Mouse (Mus musculus) embryonic facial prominence, embryonic 15.5 days (tissue): ENCODE data around the gene Tmem182. TPM values are rescaled to one million over a fixed set of nuclear protein-coding genes. Genes with fewer than 3 reads are reported as not detected.

ENCODE experiments used
- ATAC-seq: fragments of 200-750 bp; cut with Nextera tagmentation; 2 replicates; pipeline ENCODE4 v1.8.0; 2017; ENCODE audit warnings: low read depth, moderate TSS enrichment; ENCODE audit not compliant: insufficient number of reproducible peaks, low FRiP score, low TSS enrichment
- H3K27ac ChIP-seq: fragments of 300-500 bp; sonication (generic); replicated peaks from 2 replicates; pipeline ENCODE4 v1.5.1; 2015; ENCODE audit warnings: mild to moderate bottlenecking, inconsistent platforms
- H3K27me3 ChIP-seq: fragments of 300-500 bp; sonication (generic); 2 replicates; pipeline ENCODE4 v1.6.1; 2015; ENCODE audit warnings: inconsistent platforms
- H3K36me3 ChIP-seq: fragments of 300-500 bp; sonication (generic); 2 replicates; pipeline ENCODE4 v1.6.1; 2015; ENCODE audit warnings: mild to moderate bottlenecking, inconsistent platforms
- H3K4me1 ChIP-seq: fragments of 300-500 bp; sonication (generic); 2 replicates; pipeline ENCODE4 v1.6.1; 2015; ENCODE audit warnings: inconsistent platforms
- H3K4me2 ChIP-seq: fragments of 300-500 bp; sonication (generic); replicated peaks from 2 replicates; pipeline ENCODE4 v1.6.1; 2015; ENCODE audit warnings: mild to moderate bottlenecking, inconsistent platforms
- H3K4me3 ChIP-seq: fragments of 300-500 bp; sonication (generic); replicated peaks from 2 replicates; pipeline ENCODE4 v1.5.1; 2015; ENCODE audit warnings: mild to moderate bottlenecking, inconsistent platforms
- H3K9ac ChIP-seq: fragments of 300-500 bp; sonication (generic); 2 replicates; pipeline ENCODE4 v1.6.1; 2015; ENCODE audit warnings: inconsistent platforms
- H3K9me3 ChIP-seq: fragments of 300-500 bp; sonication (generic); replicated peaks from 2 replicates; pipeline ENCODE4 v1.6.1; 2016; ENCODE audit warnings: inconsistent platforms
- WGBS: fragments of 180-500 bp; shearing (Covaris S2); methylation state at CpG from one replicate; pipeline ENCODE4 v1.1.7; 2015; 5-methylcytosine and 5-hydroxymethylcytosine counted together
- polyA plus RNA-seq: library from polyadenylated mRNA; unstranded; fragments of >200 nt; fragmentation: Nextera tagmentation; extraction: Ambion mirVana; gene quantifications from 2 replicates; pipeline ENCODE4 v1.2.1, GENCODE M21; 2015

The Tmem182 gene
- polyA plus RNA-seq, 1 experiment from 2014 or later, result 3.6 TPM

DNA sequence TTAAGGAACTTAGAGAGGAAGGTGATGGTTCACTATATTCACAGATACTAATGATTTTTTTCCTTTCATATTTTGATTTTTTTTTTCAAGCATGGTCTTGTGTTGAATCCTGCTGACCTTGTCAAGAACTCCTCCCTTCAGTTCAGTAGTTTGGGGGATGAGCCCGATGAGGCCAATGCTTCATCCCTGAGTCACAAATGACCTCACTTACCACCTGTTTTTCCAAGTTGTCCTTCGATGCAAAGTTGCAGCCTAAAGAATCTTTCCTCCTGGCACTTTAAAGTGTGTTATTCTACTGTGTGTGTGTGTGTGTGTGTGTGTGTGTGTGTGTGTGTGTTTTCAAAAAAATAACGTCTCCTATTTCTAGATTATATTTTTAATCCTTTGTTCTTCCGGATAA, 30.1 kb downstream of the Tmem182 start:
- no peaks in the 10 kb centered on the region for H3K27me3 ChIP-seq
- H3K9me3 ChIP-seq, result no peaks in the 10 kb centered on the region
- H3K4me3 ChIP-seq, result no peak overlapping the region
- H3K36me3 ChIP-seq, result no peaks in the 10 kb centered on the region
- H3K4me1 ChIP-seq, result no peaks in the 10 kb centered on the region
- no peak overlapping the region for H3K9ac ChIP-seq
- no peak for ATAC-seq
- H3K27ac ChIP-seq, result no peak overlapping the region
- H3K4me2 ChIP-seq, result no peak overlapping the region
- WGBS, result 77% methylated on average over 4 of the region's 4 CpGs

DNA sequence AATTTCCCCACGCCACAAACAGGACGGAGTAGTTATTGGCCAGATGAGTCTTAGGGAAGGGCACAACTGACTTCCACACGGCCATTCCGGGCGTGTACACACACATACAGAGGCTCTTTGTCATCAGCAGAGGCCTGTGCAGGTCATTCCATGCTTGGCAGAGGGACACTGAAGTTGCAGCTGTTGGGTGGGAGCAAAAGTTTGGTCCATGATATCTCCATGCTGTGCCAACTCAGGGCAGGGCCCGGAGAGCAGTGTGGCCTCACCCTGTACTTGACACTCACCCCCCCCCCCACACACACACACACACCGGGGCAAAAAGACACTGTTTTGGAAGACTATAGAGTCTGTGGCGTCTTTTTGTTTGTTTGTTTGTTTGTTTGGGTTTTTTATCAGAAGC, 35.2 kb downstream of the Tmem182 start:
- no peak overlapping the region for H3K27ac ChIP-seq
- ATAC-seq, result 0 out of 2 replicates have a peak, but pooled peaks have one; percentile 54
- H3K36me3 ChIP-seq, result no peaks in the 10 kb centered on the region
- WGBS, result 73% methylated on average over 8 of the region's 8 CpGs
- no peaks in the 10 kb centered on the region for H3K9me3 ChIP-seq
- no peak overlapping the region for H3K4me3 ChIP-seq
- no peak overlapping the region for H3K9ac ChIP-seq
- H3K4me2 ChIP-seq, result no peak overlapping the region
- H3K27me3 ChIP-seq, result no peaks in the 10 kb centered on the region; the same call in 1 of the 2 replicates
- no peaks in the 10 kb centered on the region for H3K4me1 ChIP-seq

DNA sequence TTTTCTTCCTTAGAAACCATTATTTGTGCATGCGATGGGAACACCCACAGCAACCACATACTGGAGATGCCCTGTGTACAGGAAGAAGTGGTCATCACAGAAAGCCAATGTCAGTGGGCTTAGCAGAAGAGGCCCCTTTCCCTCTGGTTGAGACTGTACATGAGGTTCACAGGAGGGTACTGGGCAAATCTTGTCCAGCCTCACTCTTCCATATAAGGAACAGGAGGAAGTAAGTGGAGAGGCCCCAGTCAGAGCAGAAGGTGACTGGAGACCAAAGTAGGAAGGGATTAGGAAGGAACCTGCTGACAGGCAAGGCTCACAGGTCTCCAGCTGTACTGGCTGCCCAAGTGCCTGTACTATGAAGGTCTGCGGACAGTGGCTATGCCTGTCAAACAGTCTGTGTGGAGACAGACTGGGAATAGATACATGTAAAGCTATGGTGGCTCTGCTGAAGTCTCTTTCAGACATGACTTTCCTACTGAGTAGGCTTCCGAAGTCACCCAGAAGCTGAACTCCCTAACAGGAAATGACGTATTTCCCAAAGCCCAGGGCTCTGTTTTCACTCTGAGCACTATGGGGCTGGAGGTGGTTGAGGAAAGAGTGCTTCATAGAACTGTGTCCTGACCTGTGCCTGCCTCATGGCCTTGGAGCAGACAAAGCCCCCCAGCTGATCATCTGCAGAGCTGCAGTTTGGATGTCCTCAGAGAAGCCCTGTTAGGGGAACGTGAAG, 35.8 kb downstream of the Tmem182 start:
- no peaks in the 10 kb centered on the region for H3K4me1 ChIP-seq
- no peak for ATAC-seq
- no peaks in the 10 kb centered on the region for H3K9me3 ChIP-seq
- 72% methylated on average over 5 of the region's 5 CpGs for WGBS
- H3K36me3 ChIP-seq, result no peaks in the 10 kb centered on the region
- H3K4me2 ChIP-seq, result no peak overlapping the region
- H3K27me3 ChIP-seq, result no peaks in the 10 kb centered on the region; the same call in 1 of the 2 replicates
- H3K27ac ChIP-seq, result no peak overlapping the region
- H3K9ac ChIP-seq, result no peak overlapping the region
- no peak overlapping the region for H3K4me3 ChIP-seq

DNA sequence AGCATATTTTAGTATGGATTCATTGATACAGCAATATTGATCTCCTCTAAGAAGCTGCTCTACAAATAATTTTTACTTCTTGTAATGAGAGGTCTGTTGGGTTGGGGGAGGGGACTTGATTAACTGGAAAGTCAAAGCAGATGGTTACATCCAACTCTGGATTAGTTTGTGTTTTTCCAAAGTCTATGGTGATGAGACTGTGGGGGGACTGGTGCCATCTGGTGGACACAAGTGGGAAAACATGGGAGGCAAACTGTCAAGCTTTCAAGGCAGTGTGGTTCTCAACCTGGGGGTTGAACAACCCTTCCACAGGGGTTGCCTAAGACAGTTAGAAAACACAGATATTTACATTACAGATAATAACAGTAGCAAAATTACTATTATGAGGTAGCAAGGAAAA, 39.2 kb downstream of the Tmem182 start:
- H3K27me3 ChIP-seq, result no peaks in the 10 kb centered on the region; the same call in 1 of the 2 replicates
- no peak overlapping the region for H3K4me2 ChIP-seq
- no peaks in the 10 kb centered on the region for H3K9me3 ChIP-seq
- H3K9ac ChIP-seq, result no peak overlapping the region
- H3K4me3 ChIP-seq, result no peak overlapping the region
- H3K4me1 ChIP-seq, result no peaks in the 10 kb centered on the region
- no peak overlapping the region for H3K27ac ChIP-seq
- no peaks in the 10 kb centered on the region for H3K36me3 ChIP-seq
- no peak; the same call in 1 of the 2 replicates for ATAC-seq

DNA sequence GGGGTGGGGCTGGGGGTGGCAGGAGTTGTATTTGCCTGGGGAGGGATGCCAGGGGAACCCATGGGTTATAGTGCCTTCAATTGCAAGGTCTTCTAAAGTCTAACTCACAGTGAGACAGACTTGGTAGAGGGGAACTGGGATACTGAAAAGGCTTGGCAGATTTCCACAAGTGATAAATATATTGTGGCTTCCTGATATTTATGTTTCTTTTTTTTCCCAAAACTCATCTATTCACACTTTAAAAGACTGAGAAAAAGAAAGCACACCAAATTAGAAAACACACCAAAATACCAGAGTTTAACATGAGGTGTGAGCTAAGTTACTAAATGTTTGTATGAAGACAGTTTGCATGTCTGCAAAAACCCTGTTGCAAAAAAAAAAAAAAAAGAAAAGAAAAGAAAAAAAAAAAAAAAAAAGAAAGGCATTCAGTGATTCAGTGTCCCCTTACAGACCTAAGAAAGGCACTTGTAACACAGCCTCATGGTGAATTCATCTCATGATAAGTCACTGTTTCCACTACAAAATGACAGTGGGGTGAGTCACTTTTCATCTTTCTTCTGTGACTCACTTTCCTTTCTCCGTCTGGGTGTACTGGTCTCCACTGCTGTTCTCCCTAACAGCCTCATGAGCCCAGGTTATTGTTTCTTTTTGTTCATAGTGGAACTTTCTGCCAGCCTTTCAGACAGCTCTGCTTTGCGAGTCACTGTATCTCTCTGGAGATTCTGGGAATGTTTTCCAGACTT, 42.0 kb downstream of the Tmem182 start:
- Histone ChIP-seq H3K9ac (no peak overlapping the region), H3K9me3 (no peaks in the 10 kb centered on the region), H3K4me1 (no peaks in the 10 kb centered on the region), H3K4me3 (no peak overlapping the region), H3K36me3 (no peaks in the 10 kb centered on the region), H3K4me2 (no peak overlapping the region), H3K27ac (no peak overlapping the region), H3K27me3 (no peaks in the 10 kb centered on the region; the same call in 1 of the 2 replicates)
- no peak for ATAC-seq
- WGBS, result 29% methylated on average over 2 of the region's 2 CpGs

DNA sequence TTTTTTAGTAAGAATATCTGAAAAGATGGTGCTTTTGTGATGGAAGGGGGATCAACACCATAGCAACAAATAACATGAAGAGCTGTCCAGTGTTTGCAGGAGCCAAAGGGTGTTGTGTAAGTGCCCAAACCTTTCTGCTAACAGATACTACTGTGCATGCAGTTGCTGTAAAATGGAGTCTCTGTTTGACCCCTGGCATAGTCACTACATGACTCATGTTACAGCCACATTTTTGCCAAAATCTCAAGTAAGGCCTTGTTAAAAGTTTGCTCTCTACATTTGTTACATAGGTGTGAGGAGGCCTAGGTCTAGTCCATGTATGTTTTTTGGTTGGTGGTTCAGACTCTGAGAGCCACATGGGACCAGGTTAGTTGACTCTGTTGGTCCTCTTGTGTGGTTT, 45.9 kb downstream of the Tmem182 start:
- Histone ChIP-seq H3K36me3 (no peaks in the 10 kb centered on the region), H3K4me2 (no peak overlapping the region), H3K4me3 (no peak overlapping the region), H3K9me3 (no peaks in the 10 kb centered on the region), H3K9ac (no peak overlapping the region), H3K27me3 (no peaks in the 10 kb centered on the region), H3K27ac (no peak overlapping the region), H3K4me1 (no peaks in the 10 kb centered on the region)
- no peak for ATAC-seq

DNA sequence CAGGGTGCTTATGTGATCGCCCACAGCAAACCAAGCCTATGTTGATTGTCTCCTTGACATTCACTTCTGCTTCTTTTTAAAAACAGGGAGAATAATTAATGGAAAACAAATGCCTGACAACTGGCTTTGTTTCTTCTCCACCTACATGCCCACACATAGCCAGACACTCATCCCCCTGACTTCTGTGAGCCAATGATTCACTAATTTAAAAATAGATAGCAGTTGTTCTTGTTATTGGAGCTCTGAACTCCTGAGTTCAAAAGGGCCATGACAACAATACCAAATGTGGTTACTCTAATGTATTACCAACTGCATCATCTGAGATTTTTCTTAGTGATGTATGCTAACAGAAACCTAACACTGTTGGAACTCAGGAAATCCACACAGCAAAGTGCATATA, 49.9 kb downstream of the Tmem182 start:
- no peak overlapping the region for H3K4me3 ChIP-seq
- no peak overlapping the region for H3K27ac ChIP-seq
- H3K4me1 ChIP-seq, result no peaks in the 10 kb centered on the region
- H3K27me3 ChIP-seq, result no peaks in the 10 kb centered on the region
- H3K4me2 ChIP-seq, result no peak overlapping the region
- no peaks in the 10 kb centered on the region for H3K9me3 ChIP-seq
- 60% methylated on average over 1 of the region's 1 CpGs for WGBS
- no peaks in the 10 kb centered on the region for H3K36me3 ChIP-seq
- no peak overlapping the region for H3K9ac ChIP-seq
- no peak for ATAC-seq

DNA sequence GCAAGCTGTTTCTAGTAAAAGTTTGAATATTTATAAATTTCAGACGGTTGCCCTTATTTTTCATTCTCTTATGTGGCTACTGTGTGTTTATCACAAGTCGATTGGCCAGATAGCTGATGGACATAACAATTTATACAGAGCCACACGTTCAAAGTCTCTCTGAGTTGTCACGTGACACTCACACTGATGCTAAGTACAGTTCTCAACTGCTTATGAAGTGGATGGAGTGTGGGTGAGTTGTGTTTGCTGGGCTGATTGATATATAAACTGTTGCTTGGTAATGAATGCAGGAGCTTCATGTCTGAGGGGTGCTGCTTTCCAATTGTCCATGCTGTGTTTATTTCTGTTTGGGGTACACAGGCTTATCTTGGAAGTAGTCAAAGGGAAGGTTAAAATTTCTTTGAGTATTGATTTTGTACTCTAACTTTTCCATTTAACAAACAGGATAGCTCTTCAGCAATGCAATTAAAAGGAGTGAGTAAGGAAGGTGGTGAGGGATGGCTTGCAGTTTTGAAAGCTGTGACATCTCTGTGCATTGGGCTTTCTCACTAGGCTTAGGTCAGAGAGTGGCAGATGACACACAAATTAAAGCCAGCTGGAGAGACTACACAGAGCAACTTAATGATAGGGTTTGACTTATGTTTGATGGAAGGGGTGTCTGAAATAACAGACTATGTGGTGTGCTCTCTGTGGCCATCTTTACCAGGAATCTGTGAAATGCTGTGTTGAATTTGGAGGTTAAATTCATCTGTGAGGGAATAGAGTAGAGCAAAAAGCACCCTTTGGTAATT, 51.6 kb downstream of the Tmem182 start:
- Histone ChIP-seq H3K27ac (no peak overlapping the region), H3K36me3 (no peaks in the 10 kb centered on the region), H3K4me1 (no peaks in the 10 kb centered on the region), H3K9me3 (no peaks in the 10 kb centered on the region), H3K9ac (no peak overlapping the region), H3K4me2 (no peak overlapping the region), H3K4me3 (no peak overlapping the region), H3K27me3 (no peaks in the 10 kb centered on the region)
- 59% methylated on average over 4 of the region's 4 CpGs for WGBS
- ATAC-seq, result no peak; the same call in 1 of the 2 replicates

DNA sequence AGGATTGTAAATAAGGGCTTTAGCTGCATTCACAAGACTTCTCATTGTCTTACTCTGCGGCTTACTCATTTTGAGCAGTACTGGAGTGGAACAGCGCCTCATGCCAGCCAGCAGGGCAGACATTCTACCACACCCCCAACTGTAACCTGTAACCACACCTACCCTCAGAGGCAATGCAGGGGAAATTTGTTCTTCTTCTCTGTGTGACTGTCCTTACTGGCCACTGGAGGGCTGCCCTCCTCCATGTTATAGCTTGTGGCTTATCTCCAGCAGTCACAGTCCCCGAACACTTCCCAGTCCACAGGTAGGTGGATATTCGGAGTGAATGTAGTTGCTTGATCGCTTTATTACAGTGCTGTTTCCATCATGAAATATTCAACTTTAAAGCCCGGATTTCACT, 59.6 kb downstream of the Tmem182 start:
- Histone ChIP-seq H3K4me3 (no peak overlapping the region), H3K4me1 (no peaks in the 10 kb centered on the region), H3K9me3 (no peaks in the 10 kb centered on the region), H3K9ac (no peak overlapping the region), H3K4me2 (no peak overlapping the region), H3K27ac (no peak overlapping the region), H3K27me3 (no peaks in the 10 kb centered on the region), H3K36me3 (no peaks in the 10 kb centered on the region)
- WGBS, result 74% methylated on average over 6 of the region's 6 CpGs
- ATAC-seq, result no peak

DNA sequence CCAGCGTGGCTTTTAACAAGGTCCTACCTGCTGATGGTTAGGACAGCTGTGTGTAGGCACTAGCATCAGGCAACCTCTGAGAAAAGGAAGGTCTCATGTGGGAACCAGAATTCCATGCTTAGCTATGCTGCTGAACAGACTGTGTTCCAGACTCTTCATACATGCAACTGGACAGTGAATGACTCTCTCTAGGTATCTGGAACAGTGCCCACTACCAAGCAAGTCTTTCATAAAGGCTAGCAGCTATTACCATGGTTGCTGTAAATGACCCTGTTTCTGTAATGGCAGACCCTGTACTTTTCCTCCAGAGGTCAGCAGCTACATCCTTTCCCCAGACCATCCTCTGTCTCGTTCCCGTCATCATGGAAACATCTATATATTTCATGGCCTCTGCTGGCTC, 61.7 kb downstream of the Tmem182 start:
- Histone ChIP-seq H3K4me2 (no peak overlapping the region), H3K27me3 (no peaks in the 10 kb centered on the region), H3K27ac (no peak overlapping the region), H3K4me3 (no peak overlapping the region), H3K9ac (no peak overlapping the region), H3K36me3 (no peaks in the 10 kb centered on the region), H3K9me3 (no peaks in the 10 kb centered on the region), H3K4me1 (no peaks in the 10 kb centered on the region)
- ATAC-seq, result no peak
- 81% methylated on average over 3 of the region's 3 CpGs for WGBS

DNA sequence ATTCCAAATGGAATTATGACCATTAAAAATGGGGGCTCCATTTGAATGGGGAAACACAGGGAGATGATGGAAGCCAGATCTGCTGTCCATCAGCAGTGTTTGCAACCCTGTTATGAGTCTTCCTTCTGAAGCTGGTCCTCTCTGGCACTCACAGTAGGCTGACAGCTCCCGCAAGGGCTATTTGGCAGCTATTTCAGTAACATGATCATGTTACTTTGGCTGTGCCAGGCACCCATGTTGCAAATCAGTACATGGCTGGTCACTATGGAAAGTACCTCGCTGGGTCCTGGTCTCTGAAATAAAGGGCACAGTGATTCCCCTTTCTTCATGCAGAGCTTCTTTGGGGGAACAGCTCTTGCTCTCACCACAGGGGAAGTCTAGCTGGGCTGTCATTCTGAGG, 62.2 kb downstream of the Tmem182 start:
- no peak overlapping the region for H3K27ac ChIP-seq
- H3K4me2 ChIP-seq, result no peak overlapping the region
- no peaks in the 10 kb centered on the region for H3K9me3 ChIP-seq
- 77% methylated on average over 2 of the region's 2 CpGs for WGBS
- H3K9ac ChIP-seq, result no peak overlapping the region
- no peaks in the 10 kb centered on the region for H3K36me3 ChIP-seq
- no peak overlapping the region for H3K4me3 ChIP-seq
- ATAC-seq, result no peak
- no peaks in the 10 kb centered on the region for H3K4me1 ChIP-seq
- H3K27me3 ChIP-seq, result no peaks in the 10 kb centered on the region
